Mouse (Mus musculus): Measurements from ENCODE around the gene Mdm4.

DNA sequence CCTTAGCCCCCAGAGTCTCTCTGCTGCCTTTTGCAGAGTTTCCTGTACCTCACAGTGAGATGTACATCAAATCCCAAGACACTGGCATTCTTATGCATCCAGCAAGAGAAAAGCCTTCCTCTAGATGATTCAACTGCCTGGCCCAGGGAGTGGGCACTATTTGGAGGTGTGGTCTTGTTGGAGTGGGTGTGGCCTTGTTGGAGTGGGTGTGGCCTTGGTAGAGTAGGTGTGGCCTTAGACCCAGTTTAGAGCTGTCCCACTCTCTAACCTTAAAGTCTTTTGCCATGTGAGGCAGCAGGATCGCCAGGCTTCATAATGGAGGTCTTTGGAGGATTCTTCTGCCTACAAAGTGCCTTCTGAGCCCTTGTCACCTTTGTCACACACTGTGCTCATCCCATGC, 120.4 kb downstream of the Mdm4 start:
- TF ChIP-seq CTCF (IDR thresholded peaks at IDR 0.05; ENCODE audit: borderline replicate concordance, insufficient read depth, low read depth, low read length) (no peak), POLR2A (IDR thresholded peaks at IDR 0.05; ENCODE audit: borderline replicate concordance, insufficient read depth, low read length) (no peak)
